Mouse (Mus musculus) ovary, postnatal 36 days (tissue): ENCODE measurements around the gene 9130409I23Rik.

Experiments
- DNase-seq: peaks from one replicate; pipeline ENCODE4 v3.0.0; 2022; ENCODE audit warnings: low spot score, mixed read lengths

Gene 9130409I23Rik

GRCm38 (mm10) chr1:181050937-181051336 is at the start of gene 9130409I23Rik:
TSS of gene 9130409I23Rik (plus strand) at chr1:181051237.
- no peak for DNase-seq

DNA sequence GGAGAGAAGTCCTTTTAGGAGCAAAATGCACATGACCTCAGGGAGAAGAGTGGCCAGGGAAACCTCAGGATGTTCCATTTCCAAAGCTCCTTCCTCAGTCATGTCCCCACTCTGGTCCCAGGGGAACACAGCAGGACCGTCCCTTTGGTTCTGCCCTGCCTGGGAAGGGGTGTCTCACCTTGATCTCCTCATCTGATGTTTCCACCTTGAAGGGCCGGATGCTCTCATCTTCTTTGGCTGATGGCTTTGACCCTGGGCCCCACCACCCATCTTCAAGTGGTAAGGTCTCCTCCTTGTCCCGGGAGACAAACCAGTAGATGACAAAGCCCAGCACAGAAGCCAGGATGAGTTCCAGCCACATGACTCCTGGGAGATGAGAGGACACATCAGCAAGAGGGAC is 49.4 kb upstream of the 9130409I23Rik start:
- no peak for DNase-seq

- peak; percentile 1 for DNase-seq
These were observed 47.2 kb upstream of the 9130409I23Rik start for GRCm38 (mm10) chr1:181003790-181004189.

GRCm38 (mm10) chr1:181005331-181005730 is 45.7 kb upstream of the 9130409I23Rik start:
- DNase-seq: peak; percentile 3

DNA sequence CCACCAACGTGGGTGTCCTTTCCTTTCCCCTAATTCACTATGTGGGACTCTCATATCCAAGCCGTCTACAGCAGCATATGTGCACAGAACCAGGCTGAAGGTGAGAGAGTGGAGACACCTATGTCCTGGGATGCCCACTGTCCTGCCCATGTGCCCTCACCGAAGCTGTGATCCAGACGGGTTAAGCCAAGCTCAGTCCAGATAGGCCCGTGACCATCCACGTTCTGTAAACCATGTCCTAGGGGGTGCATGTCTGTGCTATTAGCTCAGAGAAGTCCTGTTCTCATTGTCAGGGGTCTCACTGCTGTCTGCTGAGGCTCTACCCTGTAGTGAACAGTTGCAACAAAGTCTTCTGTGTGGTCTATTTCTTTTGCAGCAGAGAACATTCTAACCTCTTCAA is 43.2 kb upstream of the 9130409I23Rik start:
- peak; percentile 2 for DNase-seq

DNA sequence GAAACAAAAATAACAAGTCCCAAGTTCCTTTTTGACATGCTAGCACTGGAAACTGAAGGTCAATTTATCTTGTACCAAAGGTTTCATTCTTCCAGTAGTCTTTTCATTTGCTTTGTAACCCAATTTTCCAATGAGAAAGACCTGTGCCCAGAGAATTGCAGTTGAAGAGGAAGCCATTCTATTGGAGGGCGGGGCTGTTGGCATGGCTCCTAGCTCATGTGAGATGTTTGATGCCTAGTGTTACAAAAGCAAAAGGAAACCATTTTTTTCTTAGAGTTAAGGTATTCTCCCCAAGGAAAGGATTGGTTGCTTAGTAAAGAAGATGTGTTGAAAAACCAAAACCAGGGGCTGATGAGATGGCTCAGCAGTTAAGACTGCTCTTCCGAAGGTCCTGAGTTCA is 42.8 kb upstream of the 9130409I23Rik start:
- DNase-seq: peak; percentile 20

- peak; percentile 0 for DNase-seq
These were observed 41.9 kb upstream of the 9130409I23Rik start for GRCm38 (mm10) chr1:181009011-181009590.

DNA sequence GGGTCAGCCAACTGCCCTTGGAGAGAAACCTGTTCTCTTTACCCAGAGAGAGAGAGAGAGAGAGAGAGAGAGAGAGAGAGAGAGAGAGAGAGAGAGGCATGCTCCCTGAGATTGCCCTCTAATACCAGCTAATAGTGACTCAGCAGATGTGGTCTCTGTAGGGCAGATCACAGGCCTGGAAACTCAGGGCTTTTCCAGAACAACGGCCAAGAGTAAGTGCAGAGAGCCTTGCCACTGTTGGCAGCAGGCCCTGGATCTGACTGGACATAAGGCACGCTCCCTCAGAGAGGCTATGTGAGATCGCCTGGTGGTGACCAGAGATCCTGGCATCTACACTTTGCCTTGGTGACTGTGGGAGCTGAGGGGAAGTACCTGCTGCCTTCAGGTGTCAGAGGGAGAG is 41.3 kb upstream of the 9130409I23Rik start:
- peak; percentile 59 for DNase-seq

- peak; percentile 37 for DNase-seq
These were observed 40.7 kb upstream of the 9130409I23Rik start for GRCm38 (mm10) chr1:181010171-181010932.

DNA sequence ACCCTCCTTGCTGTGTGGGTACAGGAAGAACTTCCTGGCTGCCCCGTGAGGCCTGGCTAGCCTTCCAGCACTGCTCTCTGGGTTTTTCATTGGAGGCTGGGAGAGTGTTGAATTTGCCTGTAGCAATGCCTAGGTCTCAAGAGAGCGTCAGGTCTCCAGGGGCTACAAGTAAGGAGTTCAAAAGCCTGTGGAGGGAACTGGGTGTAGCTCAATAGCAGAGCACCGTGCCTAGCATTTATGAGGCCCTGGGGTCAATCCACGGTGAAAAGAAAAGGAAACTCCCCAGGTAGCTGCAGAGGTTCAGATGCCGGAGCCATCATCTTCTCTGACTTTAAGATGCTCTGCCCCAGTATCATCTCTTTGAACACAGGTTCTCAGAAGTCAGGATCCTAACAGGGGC is 39.4 kb upstream of the 9130409I23Rik start:
- DNase-seq: no peak

- DNase-seq: peak; percentile 6
These were observed 38.6 kb upstream of the 9130409I23Rik start for GRCm38 (mm10) chr1:181012416-181012815.

DNA sequence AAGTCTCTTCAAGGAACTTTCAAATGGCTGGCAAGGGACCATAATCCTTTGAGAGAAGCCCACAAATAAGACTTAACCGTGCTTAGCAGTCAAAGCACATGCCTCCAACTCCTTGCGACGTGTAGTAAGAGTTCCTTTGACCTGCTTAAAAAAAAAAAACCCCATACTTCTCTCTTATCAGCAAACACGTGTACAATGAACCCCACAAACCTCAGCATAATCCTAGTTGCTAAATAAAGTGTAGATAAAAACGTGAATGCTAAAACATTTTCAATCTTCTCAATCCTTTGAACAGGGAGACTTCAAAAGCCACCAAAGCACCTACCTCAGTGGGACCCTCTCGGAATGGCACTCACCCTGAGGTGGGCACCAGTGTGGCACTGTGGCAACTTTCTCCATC is 37.6 kb upstream of the 9130409I23Rik start:
- peak; percentile 1 for DNase-seq

DNA sequence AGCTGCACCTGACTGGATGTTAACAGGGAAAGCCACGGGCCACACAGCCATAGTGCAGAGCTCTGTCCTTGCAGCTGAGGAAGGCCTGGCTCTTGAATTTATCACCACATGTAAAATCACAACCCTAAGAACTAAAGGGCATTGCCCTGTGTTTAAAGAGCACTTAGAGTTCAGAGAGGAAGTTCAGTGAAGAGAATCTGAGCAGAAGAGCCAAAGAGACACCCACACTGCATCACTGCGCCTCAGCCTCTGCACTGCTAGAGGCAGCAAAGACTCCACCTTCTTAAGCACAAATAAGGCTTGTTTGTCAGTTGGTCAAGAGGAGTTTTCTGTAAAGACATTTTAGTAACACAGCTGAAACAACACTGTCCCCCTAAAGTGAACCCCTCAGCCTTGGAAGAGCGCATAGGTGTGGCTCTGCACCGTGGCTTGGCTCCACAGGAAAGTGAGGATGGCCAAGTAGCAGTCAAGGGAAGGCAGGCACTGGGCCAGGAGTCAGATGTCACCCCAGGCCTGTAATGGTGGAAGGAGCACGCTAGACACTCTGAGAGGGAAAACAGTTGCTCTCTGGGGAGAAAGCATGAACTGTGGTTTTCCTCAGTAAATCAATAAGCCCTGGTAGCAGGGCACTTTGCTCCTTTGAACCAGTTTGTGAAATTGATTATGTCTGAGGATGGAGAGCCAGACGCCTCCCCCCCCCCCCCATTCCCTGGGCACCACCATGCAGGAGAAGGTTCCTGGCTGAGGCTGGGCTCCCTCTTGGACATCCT is 36.1 kb upstream of the 9130409I23Rik start:
- peak; percentile 49 for DNase-seq

GRCm38 (mm10) chr1:181015558-181015957 is 35.5 kb upstream of the 9130409I23Rik start:
- DNase-seq: peak; percentile 69

DNA sequence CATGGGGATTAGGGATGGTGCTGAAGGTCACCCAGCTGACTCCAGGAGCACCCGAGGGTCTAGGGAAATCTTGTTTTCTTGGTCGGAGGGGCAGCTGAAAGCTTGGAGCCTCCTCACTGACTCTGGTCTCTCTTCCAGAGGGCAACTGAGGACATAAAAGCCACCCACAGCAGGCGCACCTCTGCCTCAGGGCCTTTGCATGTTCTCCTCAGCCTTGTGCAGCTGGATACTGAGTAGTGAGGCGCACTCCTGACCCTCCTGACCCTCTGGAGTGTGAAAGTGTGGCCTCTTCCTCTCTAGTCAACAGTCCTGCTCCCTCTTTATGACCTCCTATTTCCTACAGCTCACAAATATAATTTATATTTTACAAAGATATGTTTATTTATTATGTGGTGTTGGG is 35.0 kb upstream of the 9130409I23Rik start:
- DNase-seq: peak; percentile 9

GRCm38 (mm10) chr1:181016532-181017131 is 34.4 kb upstream of the 9130409I23Rik start:
- peak; percentile 57 for DNase-seq

GRCm38 (mm10) chr1:181017212-181017711 is 33.8 kb upstream of the 9130409I23Rik start:
- peak; percentile 82 for DNase-seq

- DNase-seq: no peak
These were observed 33.1 kb upstream of the 9130409I23Rik start for GRCm38 (mm10) chr1:181017890-181018420.

DNA sequence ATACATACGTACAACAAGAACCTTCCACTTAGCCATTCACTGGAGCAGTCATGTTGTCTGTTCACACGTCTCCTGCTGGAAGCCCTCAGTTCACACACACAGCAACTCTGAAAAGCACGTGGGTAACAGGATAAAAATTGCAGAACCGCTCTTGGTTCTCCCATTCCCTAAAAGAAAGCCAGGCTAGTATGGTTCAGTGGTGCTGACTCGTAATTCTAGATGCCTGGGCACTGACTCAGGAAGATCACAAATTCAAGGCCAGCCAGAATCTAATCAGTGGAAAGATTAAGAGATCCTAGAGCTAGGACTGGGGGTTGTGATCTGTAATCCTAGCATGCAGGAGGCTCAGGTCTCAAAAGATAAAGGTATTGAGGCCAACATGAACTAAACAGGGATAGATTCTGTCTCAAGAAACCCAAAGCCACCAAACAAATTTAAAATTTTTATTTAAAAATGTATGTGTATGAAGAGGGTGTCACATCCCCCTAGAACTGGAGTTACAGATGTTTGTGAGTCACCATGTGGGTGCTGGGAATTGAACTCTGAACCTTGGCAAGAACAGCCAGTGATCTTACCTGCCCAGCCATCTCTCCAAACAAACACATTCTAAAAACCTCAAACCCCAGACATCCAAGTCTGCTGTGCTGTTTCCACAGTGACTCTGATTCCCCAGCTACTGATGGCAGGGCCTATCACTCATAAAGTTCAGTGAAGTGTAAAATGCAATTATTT is 30.1 kb upstream of the 9130409I23Rik start, which contains the start of gene Ephx1:
Gene Ephx1 (minus strand): TSS at position 149 of the 732 bp plus-strand sequence.
- no peak for DNase-seq

DNA sequence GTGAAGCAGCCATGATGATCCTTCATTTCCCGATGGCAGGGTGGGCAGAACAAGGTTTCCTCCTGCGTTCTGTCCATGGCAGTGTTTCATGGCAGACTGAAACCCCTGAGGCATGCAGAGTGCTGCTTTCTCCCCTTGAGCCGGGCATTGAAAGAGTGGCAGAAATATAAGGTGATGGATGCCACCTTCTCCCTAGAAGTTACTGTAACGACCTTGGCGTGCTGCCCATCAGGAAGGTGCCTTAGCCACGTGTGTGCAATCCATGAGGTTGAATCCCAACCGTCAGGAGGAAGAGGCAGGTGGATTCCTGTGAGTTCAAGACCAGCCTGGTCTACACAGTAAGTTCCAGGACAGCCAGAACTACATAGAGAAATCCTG is 29.6 kb upstream of the 9130409I23Rik start:
- no peak for DNase-seq

- DNase-seq: peak; percentile 42
These were observed 28.8 kb upstream of the 9130409I23Rik start for GRCm38 (mm10) chr1:181022265-181022664.
